Mouse (Mus musculus) liver, adult 2 months (tissue): ENCODE measurements at regions not wholly inside any gene's neighbourhood (a gene's known extent, or its start where the extent isn't known, plus 50 kb on each side); places are given as distances from the start of the nearest gene placed in this dataset.

ENCODE experiments used
- DNase-seq: peaks from one replicate; pipeline ENCODE4 v3.0.0-alpha.2; 2011; ENCODE audit warnings: low read depth, low spot score; ENCODE audit errors: extremely low read depth
- H3K27ac ChIP-seq: fragments of 200-500 bp; replicated peaks from 2 replicates; pipeline ENCODE4 v1.5.1; 2012; ENCODE audit warnings: low read depth, mild to moderate bottlenecking, control low read depth, inconsistent platforms, low read length; ENCODE audit not compliant: insufficient read depth
- H3K27me3 ChIP-seq: fragments of 200-500 bp; 2 replicates; pipeline ENCODE4 v1.6.1; 2012; ENCODE audit warnings: mild to moderate bottlenecking, moderate library complexity, low read length, inconsistent platforms; ENCODE audit not compliant: control insufficient read depth, insufficient read depth
- H3K36me3 ChIP-seq: fragments of 200-500 bp; 2 replicates; pipeline ENCODE4 v1.6.1; 2012; ENCODE audit warnings: low read length, inconsistent platforms; ENCODE audit not compliant: control insufficient read depth, insufficient read depth
- H3K4me1 ChIP-seq: fragments of 200-500 bp; 2 replicates; pipeline ENCODE4 v1.6.1; 2011; ENCODE audit warnings: low read length; ENCODE audit not compliant: control insufficient read depth, insufficient read depth
- H3K4me3 ChIP-seq: fragments of 200-500 bp; 2 replicates; pipeline ENCODE4 v1.5.1; 2011; ENCODE audit warnings: low read depth, mild to moderate bottlenecking, control low read depth, low read length, moderate library complexity; ENCODE audit not compliant: insufficient read depth
- H3K79me2 ChIP-seq: fragments of 200-500 bp; 2 replicates; pipeline ENCODE4 v1.6.1; 2012; ENCODE audit warnings: inconsistent platforms, mild to moderate bottlenecking, low read length, moderate library complexity; ENCODE audit not compliant: control insufficient read depth, insufficient read depth
- H3K9ac ChIP-seq: fragments of 200-500 bp; 2 replicates; pipeline ENCODE4 v1.6.1; 2012; ENCODE audit warnings: low read depth, mild to moderate bottlenecking, control low read depth, inconsistent platforms, low read length
- CTCF ChIP-seq: fragments of 200-500 bp; IDR thresholded peaks from 2 replicates; pipeline ENCODE4 v1.5.1; 2011; ENCODE audit warnings: low read depth, low read length, control low read depth
- POLR2A ChIP-seq: fragments of 200-500 bp; IDR thresholded peaks from 2 replicates; pipeline ENCODE4 v1.6.1; 2011; ENCODE audit warnings: low read length, control low read depth; ENCODE audit not compliant: insufficient read depth; ENCODE audit errors: extremely low read depth
- WGBS: fragments of 180-500 bp; shearing (Covaris S2); methylation state at CpG from one replicate; pipeline ENCODE4 v1.1.7; 2018; 5-methylcytosine and 5-hydroxymethylcytosine counted together

DNA sequence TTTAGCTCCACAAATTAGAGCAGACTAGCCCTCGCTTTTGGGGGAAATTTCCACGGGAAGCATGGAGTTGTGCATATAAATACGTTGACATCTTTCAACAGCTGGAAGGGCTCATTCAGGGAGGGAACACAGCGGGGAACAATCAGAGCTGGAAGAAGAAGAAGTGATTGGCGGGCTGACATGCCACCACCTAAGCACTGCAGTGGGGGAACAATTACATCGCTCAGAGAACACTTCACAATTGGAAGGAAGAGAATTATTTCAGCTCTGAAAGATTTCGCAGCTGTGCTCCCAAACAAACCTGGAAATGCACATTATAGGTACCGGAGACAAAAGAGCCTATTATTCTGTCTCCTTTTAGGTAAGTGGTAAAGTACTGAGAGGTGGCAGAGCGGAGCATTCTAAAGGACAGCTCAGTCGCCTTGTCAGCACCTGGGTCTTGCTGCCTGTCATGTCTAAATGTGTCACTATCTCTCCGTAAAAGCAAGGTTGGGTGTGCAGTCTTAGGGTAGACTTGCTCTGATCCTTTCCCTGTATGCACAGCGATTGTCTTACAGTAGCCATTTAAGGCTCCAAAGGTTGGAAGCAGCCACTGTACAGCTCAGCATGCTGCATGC lies 223.6 kb downstream of the Unc5cl start:
- Histone ChIP-seq H3K9ac (no peak overlapping the region), H3K27me3 (no peaks in the 10 kb centered on the region), H3K79me2 (no peaks in the 10 kb centered on the region), H3K4me3 (no peak overlapping the region), H3K36me3 (no peaks in the 10 kb centered on the region), H3K27ac (no peak overlapping the region), H3K4me1 (no peaks in the 10 kb centered on the region)
- 74% methylated on average over 12 of the region's 12 CpGs for WGBS
- no peak for TF ChIP-seq POLR2A
- TF ChIP-seq CTCF = no peak
- no peak for DNase-seq

DNA sequence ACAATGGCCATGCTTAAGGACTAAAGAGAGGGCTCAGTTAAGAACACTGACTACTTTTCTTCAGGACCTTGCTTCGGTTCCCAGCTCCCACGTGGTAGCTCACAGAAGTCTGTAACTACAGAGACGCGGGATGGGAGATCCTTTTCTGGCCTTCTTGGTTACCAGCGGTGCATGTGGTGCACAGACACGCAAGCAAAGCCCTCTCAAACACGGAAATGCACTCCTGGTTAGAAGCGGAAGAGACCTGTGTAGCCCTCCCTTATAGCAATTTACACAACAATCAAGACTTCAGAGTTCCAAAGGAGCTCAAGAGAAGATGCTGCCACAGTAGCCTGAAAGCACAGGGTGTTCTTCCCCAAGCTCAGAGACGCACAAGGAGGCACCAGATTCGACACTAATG lies 225.6 kb downstream of the Unc5cl start:
- H3K9ac ChIP-seq = no peak overlapping the region
- TF ChIP-seq POLR2A = no peak
- no peak for TF ChIP-seq CTCF
- no peak overlapping the region for H3K4me3 ChIP-seq
- no peaks in the 10 kb centered on the region for H3K36me3 ChIP-seq
- H3K27me3 ChIP-seq = no peaks in the 10 kb centered on the region
- WGBS = 76% methylated on average over 10 of the region's 10 CpGs
- no peak overlapping the region for H3K27ac ChIP-seq
- H3K79me2 ChIP-seq = no peaks in the 10 kb centered on the region
- H3K4me1 ChIP-seq = no peaks in the 10 kb centered on the region
- no peak for DNase-seq

DNA sequence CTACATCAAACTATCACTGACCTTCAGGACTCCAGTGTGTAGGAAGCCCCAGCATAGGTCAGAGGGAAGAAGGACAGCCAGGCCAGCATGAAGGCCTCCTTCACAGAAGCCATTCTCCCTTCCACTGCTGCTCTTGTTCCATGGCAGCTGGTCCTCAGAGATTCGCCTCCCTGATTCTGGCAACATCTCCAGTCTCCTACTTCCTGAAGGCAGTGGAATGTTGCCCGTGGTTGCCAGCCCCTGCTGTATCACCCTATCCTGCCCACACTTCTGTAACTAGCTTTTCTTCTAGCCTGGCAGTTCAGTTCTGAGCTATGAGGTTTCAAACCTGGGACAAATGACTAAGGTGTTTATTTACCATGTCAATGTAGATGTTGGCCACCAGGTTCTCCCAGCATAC lies 234.2 kb downstream of the Unc5cl start:
- no peak for DNase-seq
- H3K4me1 ChIP-seq = no peaks in the 10 kb centered on the region
- 67% methylated on average over 2 of the region's 2 CpGs for WGBS
- no peak for TF ChIP-seq CTCF
- TF ChIP-seq POLR2A = no peak
- H3K4me3 ChIP-seq = no peak overlapping the region
- no peaks in the 10 kb centered on the region for H3K27me3 ChIP-seq
- no peaks in the 10 kb centered on the region for H3K79me2 ChIP-seq
- H3K36me3 ChIP-seq = no peaks in the 10 kb centered on the region
- H3K27ac ChIP-seq = no peak overlapping the region
- H3K9ac ChIP-seq = no peak overlapping the region

DNA sequence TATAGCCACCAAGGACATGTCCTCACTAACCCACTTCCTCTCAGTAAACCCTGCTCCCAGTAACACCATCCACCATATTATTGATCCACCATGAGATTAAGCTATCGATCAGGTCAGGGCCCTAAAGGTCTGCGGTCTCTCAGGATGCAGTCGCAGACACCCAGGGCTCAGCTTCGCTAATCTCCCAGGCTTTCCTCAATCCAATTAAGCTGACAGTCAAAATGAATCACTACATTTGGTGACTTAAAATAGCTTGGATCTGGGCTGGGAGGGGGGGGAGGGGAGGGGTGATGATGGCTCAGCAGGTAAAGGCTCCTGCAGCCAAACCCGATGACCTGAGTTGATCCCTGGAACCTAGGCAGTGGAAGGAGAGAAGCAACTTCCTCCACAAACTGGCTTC lies 233.7 kb upstream of the Lrfn2 start:
- no peak overlapping the region for H3K9ac ChIP-seq
- no peaks in the 10 kb centered on the region for H3K36me3 ChIP-seq
- no peak for DNase-seq
- 71% methylated on average over 5 of the region's 5 CpGs for WGBS
- H3K27ac ChIP-seq = no peak overlapping the region
- H3K4me1 ChIP-seq = no peaks in the 10 kb centered on the region
- H3K79me2 ChIP-seq = no peaks in the 10 kb centered on the region
- no peak for TF ChIP-seq POLR2A
- H3K27me3 ChIP-seq = 0 out of 2 replicates have a peak, but pooled peaks cover 3% of the 10 kb centered on the region
- no peak overlapping the region for H3K4me3 ChIP-seq

DNA sequence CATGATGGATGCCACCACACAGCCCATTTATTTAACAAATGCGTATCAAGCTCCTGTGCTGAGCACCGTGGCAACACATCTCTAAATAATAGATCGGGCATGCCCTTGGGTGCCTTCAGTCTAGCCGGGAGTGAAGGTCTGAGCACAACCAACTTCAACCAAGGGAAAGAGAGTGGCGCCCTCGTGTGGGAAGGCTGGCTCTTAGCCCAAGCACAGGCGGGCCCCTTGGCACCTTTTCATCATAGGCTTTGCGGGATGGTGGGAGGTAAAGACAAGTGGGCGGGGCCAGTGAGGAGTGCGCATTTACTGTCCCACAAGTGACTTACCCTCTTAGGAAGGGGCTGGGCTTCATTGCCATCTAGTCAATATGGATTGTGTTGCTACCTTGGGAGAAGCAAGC lies 231.6 kb upstream of the Lrfn2 start:
- Histone ChIP-seq H3K9ac (no peak overlapping the region), H3K27me3 (0 out of 2 replicates have a peak, but pooled peaks cover 3% of the 10 kb centered on the region), H3K4me1 (no peaks in the 10 kb centered on the region), H3K36me3 (no peaks in the 10 kb centered on the region), H3K79me2 (no peaks in the 10 kb centered on the region), H3K4me3 (no peak overlapping the region), H3K27ac (no peak overlapping the region)
- no peak for TF ChIP-seq CTCF
- WGBS = 27% methylated on average over 10 of the region's 10 CpGs
- no peak for DNase-seq

DNA sequence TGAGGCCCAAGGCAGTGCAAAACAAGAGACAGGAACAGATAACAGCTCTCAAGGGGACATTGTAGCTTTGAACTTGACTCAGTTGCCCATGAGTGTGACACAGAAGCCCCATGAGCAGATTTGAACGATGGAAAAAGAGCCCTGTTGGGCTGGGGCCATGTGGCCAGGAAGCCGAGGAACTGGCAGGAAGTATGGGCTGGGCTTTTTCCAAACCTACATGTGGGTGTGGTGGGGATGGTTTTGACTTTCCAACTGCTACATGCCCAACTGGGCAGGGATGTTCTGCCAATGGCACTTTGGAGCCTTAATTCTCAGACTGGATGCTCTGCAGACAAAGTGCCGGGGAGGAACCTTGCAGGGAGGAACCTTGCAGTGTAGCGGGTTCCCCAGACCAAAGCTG lies 211.7 kb upstream of the Lrfn2 start:
- no peaks in the 10 kb centered on the region for H3K4me1 ChIP-seq
- H3K27me3 ChIP-seq = no peaks in the 10 kb centered on the region
- no peak overlapping the region for H3K4me3 ChIP-seq
- TF ChIP-seq CTCF = no peak
- no peak for TF ChIP-seq POLR2A
- no peak overlapping the region for H3K27ac ChIP-seq
- DNase-seq = no peak
- WGBS = 79% methylated on average over 4 of the region's 4 CpGs
- H3K36me3 ChIP-seq = no peaks in the 10 kb centered on the region
- no peak overlapping the region for H3K9ac ChIP-seq
- no peaks in the 10 kb centered on the region for H3K79me2 ChIP-seq
